Mouse (Mus musculus) intestine, embryonic 14.5 days (tissue): Measurements from ENCODE around the gene Ntrk1. TPM values are rescaled to one million over a fixed set of nuclear protein-coding genes. Genes with fewer than 3 reads are reported as not detected.
A peak's percentile ranks its signal among the peaks of the same experiment; 100 is the strongest.

Experiments
- ATAC-seq: fragments of 200-750 bp; cut with Nextera tagmentation; replicated peaks from 2 replicates; pipeline ENCODE4 v1.8.0; 2017; ENCODE audit warnings: low read depth, moderate number of reproducible peaks, moderate TSS enrichment, moderate library complexity; ENCODE audit not compliant: low FRiP score, low TSS enrichment
- DNase-seq: peaks from one replicate; pipeline ENCODE4 v3.0.0-alpha.2; 2018; ENCODE audit warnings: low spot score
- H3K27ac ChIP-seq: fragments of 300-500 bp; sonication (generic); 2 replicates; pipeline ENCODE4 v1.5.1; 2014; ENCODE audit warnings: low read depth, mild to moderate bottlenecking, control low read depth
- H3K27me3 ChIP-seq: fragments of 300-500 bp; sonication (generic); replicated peaks from 2 replicates; pipeline ENCODE4 v1.6.1; 2014; ENCODE audit warnings: low read length, control low read depth; ENCODE audit not compliant: control insufficient read depth, insufficient read depth
- H3K36me3 ChIP-seq: fragments of 300-500 bp; sonication (generic); 2 replicates; pipeline ENCODE4 v1.6.1; 2014; ENCODE audit warnings: low read length, control low read depth; ENCODE audit not compliant: control insufficient read depth, insufficient read depth
- H3K4me1 ChIP-seq: fragments of 300-500 bp; sonication (generic); replicated peaks from 2 replicates; pipeline ENCODE4 v1.6.1; 2014; ENCODE audit warnings: low read length, control low read depth, mixed read lengths; ENCODE audit not compliant: control insufficient read depth, insufficient read depth
- H3K4me2 ChIP-seq: fragments of 300-500 bp; sonication (generic); 2 replicates; pipeline ENCODE4 v1.6.1; 2014; ENCODE audit warnings: low read length
- H3K4me3 ChIP-seq: fragments of 300-500 bp; sonication (generic); 2 replicates; pipeline ENCODE4 v1.5.1; 2014; ENCODE audit warnings: low read depth, low read length, control low read depth, mixed read lengths
- H3K9ac ChIP-seq: fragments of 300-500 bp; sonication (generic); 2 replicates; pipeline ENCODE4 v1.6.1; 2014; ENCODE audit warnings: mild to moderate bottlenecking, low read length
- H3K9me3 ChIP-seq: fragments of 300-500 bp; sonication (generic); 2 replicates; pipeline ENCODE4 v1.6.1; 2016; ENCODE audit warnings: low read length, control low read depth; ENCODE audit not compliant: control insufficient read depth
- WGBS: fragments of 180-500 bp; shearing (Covaris S2); extraction: QIAGEN DNeasy Blood & Tissue Kit; methylation state at CpG from one replicate; pipeline ENCODE4 v1.1.7; 2014; 5-methylcytosine and 5-hydroxymethylcytosine counted together
- polyA plus RNA-seq: library from polyadenylated mRNA; unstranded; fragments of >200 nt; fragmentation: Nextera tagmentation; extraction: Ambion mirVana; gene quantifications from 2 replicates; pipeline ENCODE4 v1.2.1, GENCODE M21; 2014

Ntrk1 gene
- polyA plus RNA-seq, 1 experiment from 2014 or later: 1.3 TPM

- Histone ChIP-seq H3K4me3 (peak overlapping the region; percentile 2; the same call in 1 of the 2 replicates), H3K9me3 (no peaks in the 10 kb centered on the region), H3K27ac (no peak overlapping the region), H3K4me2 (peak overlapping the region; percentile 10; the same call in 1 of the 2 replicates), H3K27me3 (peaks cover 9% of the 10 kb centered on the region), H3K36me3 (no peaks in the 10 kb centered on the region), H3K9ac (no peak overlapping the region), H3K4me1 (no peaks in the 10 kb centered on the region)
- DNase-seq (peak; percentile 89), ATAC-seq (peak; percentile 58; the same call in 1 of the 2 replicates)
- WGBS: 4% methylated on average over 12 of the region's 12 CpGs
These were observed 21.7 kb upstream of the Ntrk1 start for GRCm38 (mm10) chr3:87816646-87817093.

- Histone ChIP-seq H3K27me3 (peaks cover 14% of the 10 kb centered on the region), H3K36me3 (no peaks in the 10 kb centered on the region), H3K4me3 (no peak overlapping the region), H3K9me3 (no peaks in the 10 kb centered on the region), H3K4me2 (no peak overlapping the region), H3K9ac (no peak overlapping the region), H3K4me1 (no peaks in the 10 kb centered on the region), H3K27ac (no peak overlapping the region)
- DNase-seq (no peak), ATAC-seq (no peak)
- WGBS: 56% methylated on average over 6 of the region's 6 CpGs
These were observed 21.2 kb upstream of the Ntrk1 start for GRCm38 (mm10) chr3:87816166-87816565.

DNA sequence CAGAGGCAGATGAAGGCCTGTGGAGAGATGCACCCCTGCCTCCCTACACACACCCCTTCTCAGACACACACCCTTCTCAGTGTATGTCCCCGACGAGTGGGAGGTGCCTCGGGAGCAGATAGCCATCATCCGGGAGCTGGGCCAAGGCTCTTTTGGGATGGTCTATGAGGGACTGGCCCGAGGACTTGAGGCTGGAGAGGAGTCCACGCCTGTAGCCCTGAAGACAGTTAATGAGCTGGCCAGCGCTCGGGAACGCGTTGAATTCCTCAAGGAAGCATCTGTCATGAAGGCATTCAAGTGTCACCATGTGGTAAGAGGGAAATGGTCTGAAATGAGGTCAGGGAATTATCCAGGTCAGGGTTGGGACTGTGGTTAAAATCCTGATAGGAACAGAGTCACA, 17.9 kb upstream of the Ntrk1 start:
- Histone ChIP-seq H3K9ac (no peak overlapping the region), H3K27me3 (peaks cover 47% of the 10 kb centered on the region), H3K27ac (no peak overlapping the region), H3K4me3 (no peak overlapping the region), H3K4me1 (no peaks in the 10 kb centered on the region), H3K36me3 (no peaks in the 10 kb centered on the region), H3K9me3 (no peaks in the 10 kb centered on the region), H3K4me2 (no peak overlapping the region)
- DNase-seq (no peak), ATAC-seq (no peak)
- 54% methylated on average over 10 of the region's 10 CpGs for WGBS

DNA sequence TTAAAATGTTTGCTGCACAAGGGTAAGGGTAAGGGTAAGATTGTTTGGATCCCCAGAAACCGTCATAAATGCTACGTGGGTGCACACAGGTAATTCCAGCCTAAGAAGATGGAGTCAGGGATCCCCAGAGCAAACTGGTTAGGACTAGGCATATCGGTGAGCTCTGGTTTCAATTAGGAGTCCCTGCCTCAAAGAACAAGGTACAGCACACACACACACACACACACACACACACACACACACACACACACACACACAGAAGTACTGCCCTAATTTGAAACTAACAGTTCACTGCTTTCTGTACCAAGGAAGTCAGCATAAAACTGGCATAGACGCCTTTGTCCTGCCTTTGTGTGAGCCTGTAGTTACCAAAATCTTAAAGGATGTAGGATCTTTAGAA, 17.5 kb upstream of the Ntrk1 start:
- Histone ChIP-seq H3K36me3 (no peaks in the 10 kb centered on the region), H3K4me2 (no peak overlapping the region), H3K9me3 (no peaks in the 10 kb centered on the region), H3K27me3 (peaks cover 51% of the 10 kb centered on the region), H3K27ac (no peak overlapping the region), H3K4me1 (no peaks in the 10 kb centered on the region), H3K9ac (no peak overlapping the region), H3K4me3 (no peak overlapping the region)
- DNase-seq (no peak), ATAC-seq (no peak)
- WGBS: 83% methylated on average over 4 of the region's 4 CpGs

- Histone ChIP-seq H3K36me3 (no peaks in the 10 kb centered on the region), H3K27me3 (peaks cover 56% of the 10 kb centered on the region), H3K27ac (no peak overlapping the region), H3K9ac (no peak overlapping the region), H3K4me3 (no peak overlapping the region), H3K4me1 (no peaks in the 10 kb centered on the region), H3K4me2 (no peak overlapping the region), H3K9me3 (no peaks in the 10 kb centered on the region)
- DNase-seq: no peak
- 85% methylated on average over 8 of the region's 8 CpGs for WGBS
- no peak for ATAC-seq
These were observed 16.3 kb upstream of the Ntrk1 start for GRCm38 (mm10) chr3:87811297-87811696.

- no peak for DNase-seq
- WGBS: 3% methylated on average over 28 of the region's 28 CpGs
- peaks cover 72% of the 10 kb centered on the region for H3K27me3 ChIP-seq
- H3K9ac ChIP-seq: no peak overlapping the region
- ATAC-seq: peak; percentile 75
- peak overlapping the region; percentile 15; the same call in 1 of the 2 replicates for H3K4me3 ChIP-seq
- H3K36me3 ChIP-seq: no peaks in the 10 kb centered on the region
- H3K9me3 ChIP-seq: no peaks in the 10 kb centered on the region
- no peak overlapping the region for H3K27ac ChIP-seq
- H3K4me2 ChIP-seq: peak overlapping the region; percentile 33
- H3K4me1 ChIP-seq: no peaks in the 10 kb centered on the region
These were observed 14.5 kb upstream of the Ntrk1 start for GRCm38 (mm10) chr3:87809322-87809962.

DNA sequence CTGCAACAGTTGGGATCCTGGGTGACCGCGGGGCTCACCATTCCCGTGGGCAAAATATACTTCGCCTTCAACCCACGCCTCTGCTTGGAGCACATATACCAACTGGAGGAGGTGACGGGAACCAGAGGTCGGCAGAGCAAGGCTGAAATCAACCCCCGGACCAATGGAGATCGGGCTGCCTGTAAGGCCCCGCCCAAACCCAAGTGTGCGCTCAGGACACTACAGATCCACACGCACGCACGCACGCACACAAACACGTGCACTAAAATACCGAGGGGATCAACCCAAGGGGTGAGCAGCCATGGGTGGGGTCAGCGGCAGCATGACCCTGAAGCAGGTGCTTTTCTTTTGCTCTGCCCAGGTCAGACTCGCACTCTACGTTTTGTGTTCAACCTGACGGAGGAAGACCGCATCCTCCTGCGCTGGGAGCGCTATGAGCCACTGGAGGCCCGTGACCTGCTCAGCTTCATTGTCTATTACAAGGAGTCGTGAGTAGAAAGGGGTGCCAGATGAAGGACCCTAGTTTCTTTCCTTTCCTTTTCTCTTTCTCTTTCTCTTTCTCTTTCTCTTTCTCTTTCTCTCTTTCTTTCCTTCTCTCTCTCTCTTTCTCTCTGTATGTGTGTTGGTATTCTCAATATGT, 9.2 kb upstream of the Ntrk1 start:
- WGBS: 4% methylated on average over 26 of the region's 26 CpGs
- no peak for DNase-seq
- H3K9me3 ChIP-seq: no peaks in the 10 kb centered on the region
- no peak overlapping the region for H3K27ac ChIP-seq
- no peaks in the 10 kb centered on the region for H3K36me3 ChIP-seq
- peaks cover 93% of the 10 kb centered on the region for H3K27me3 ChIP-seq
- H3K4me3 ChIP-seq: peak overlapping the region; percentile 20; the same call in 1 of the 2 replicates
- H3K4me2 ChIP-seq: peak overlapping the region; percentile 48
- ATAC-seq: 0 out of 2 replicates have a peak, but pooled peaks have one; percentile 53
- peaks cover 4% of the 10 kb centered on the region; the same call in 1 of the 2 replicates for H3K4me1 ChIP-seq
- no peak overlapping the region for H3K9ac ChIP-seq

GRCm38 (mm10) chr3:87801681-87802080, 6.7 kb upstream of the Ntrk1 start:
- DNase-seq: no peak
- no peak overlapping the region for H3K4me3 ChIP-seq
- H3K4me1 ChIP-seq: peaks cover 4% of the 10 kb centered on the region
- no peak overlapping the region for H3K27ac ChIP-seq
- H3K9me3 ChIP-seq: no peaks in the 10 kb centered on the region
- H3K27me3 ChIP-seq: peaks cover 91% of the 10 kb centered on the region
- H3K4me2 ChIP-seq: no peak overlapping the region
- no peaks in the 10 kb centered on the region for H3K36me3 ChIP-seq
- 54% methylated on average over 5 of the region's 5 CpGs for WGBS
- no peak for ATAC-seq
- no peak overlapping the region for H3K9ac ChIP-seq
